Mouse (Mus musculus) heart, adult 2 months (tissue): ENCODE data around the gene Mas1. TPM values are rescaled to one million over a fixed set of nuclear protein-coding genes. Genes with fewer than 3 reads are reported as not detected.

Source experiments
- DNase-seq, 2 experiments: peaks; one replicate each; pipeline ENCODE4 v3.0.0; 2021
- H3K27ac ChIP-seq: fragments of 200-600 bp; 2 replicates; pipeline ENCODE4 v1.8.1; 2022
- H3K27me3 ChIP-seq: fragments of 200-500 bp; 2 replicates; pipeline ENCODE4 v1.6.1; 2012; ENCODE audit warnings: mild to moderate bottlenecking, low read length, inconsistent platforms, mixed read lengths; ENCODE audit not compliant: control insufficient read depth, insufficient read depth
- H3K36me3 ChIP-seq: fragments of 200-500 bp; 2 replicates; pipeline ENCODE4 v1.6.1; 2012; ENCODE audit warnings: low read length, inconsistent platforms; ENCODE audit not compliant: control insufficient read depth, insufficient read depth
- H3K4me1 ChIP-seq: fragments of 200-500 bp; 2 replicates; pipeline ENCODE4 v1.6.1; 2011; ENCODE audit warnings: low read length; ENCODE audit not compliant: control insufficient read depth, insufficient read depth
- H3K4me3 ChIP-seq: fragments of 200-600 bp; 2 replicates; pipeline ENCODE4 v1.8.1; 2022
- H3K79me2 ChIP-seq: fragments of 200-500 bp; replicated peaks from 2 replicates; pipeline ENCODE4 v1.6.1; 2012; ENCODE audit warnings: mild to moderate bottlenecking, inconsistent platforms, low read length, moderate library complexity, mixed read lengths; ENCODE audit not compliant: control insufficient read depth, insufficient read depth
- H3K9ac ChIP-seq: fragments of 200-500 bp; 2 replicates; pipeline ENCODE4 v1.6.1; 2012; ENCODE audit warnings: low read depth, mild to moderate bottlenecking, control low read depth, inconsistent platforms, low read length, mixed read lengths
- CTCF ChIP-seq: fragments of 200-600 bp; IDR thresholded peaks from 2 replicates; pipeline ENCODE4 v1.8.1; 2022; ENCODE audit warnings: antibody characterized with exemption, mild to moderate bottlenecking, moderate library complexity
- EP300 ChIP-seq: fragments of 200-500 bp; IDR thresholded peaks from 2 replicates; pipeline ENCODE4 v1.6.1; 2011; ENCODE audit warnings: low read depth, low read length, control low read depth; ENCODE audit not compliant: insufficient read depth
- POLR2A ChIP-seq: fragments of 200-500 bp; IDR thresholded peaks from 2 replicates; pipeline ENCODE4 v1.6.1; 2011; ENCODE audit warnings: mild to moderate bottlenecking, low read depth, low read length, control low read depth; ENCODE audit not compliant: insufficient read depth
- WGBS: fragments of 180-500 bp; shearing (Covaris S2); methylation state at CpG from one replicate; pipeline ENCODE4 v1.1.7; 2018; 5-methylcytosine and 5-hydroxymethylcytosine counted together
- intact Hi-C: fragments of 180-260 bp; cut with DNase I; formaldehyde crosslinking; loops from one replicate; pipeline ENCODE4 v1.15.1; 2025
- polyA plus RNA-seq: library from polyadenylated mRNA; depleted of rRNA; stranded (reverse); fragments of >200 nt; gene quantifications from 2 replicates; pipeline ENCODE4 v1.2.3, GENCODE M21; 2012
- total RNA-seq, 2 experiments: library from RNA; stranded (reverse); gene quantifications; 2 replicates each; pipeline ENCODE4 v1.2.3; 2021

Mas1 gene
- total and polyA plus RNA-seq, 3 experiments: 0.68 to 1.6 (median 1.0) TPM

DNA sequence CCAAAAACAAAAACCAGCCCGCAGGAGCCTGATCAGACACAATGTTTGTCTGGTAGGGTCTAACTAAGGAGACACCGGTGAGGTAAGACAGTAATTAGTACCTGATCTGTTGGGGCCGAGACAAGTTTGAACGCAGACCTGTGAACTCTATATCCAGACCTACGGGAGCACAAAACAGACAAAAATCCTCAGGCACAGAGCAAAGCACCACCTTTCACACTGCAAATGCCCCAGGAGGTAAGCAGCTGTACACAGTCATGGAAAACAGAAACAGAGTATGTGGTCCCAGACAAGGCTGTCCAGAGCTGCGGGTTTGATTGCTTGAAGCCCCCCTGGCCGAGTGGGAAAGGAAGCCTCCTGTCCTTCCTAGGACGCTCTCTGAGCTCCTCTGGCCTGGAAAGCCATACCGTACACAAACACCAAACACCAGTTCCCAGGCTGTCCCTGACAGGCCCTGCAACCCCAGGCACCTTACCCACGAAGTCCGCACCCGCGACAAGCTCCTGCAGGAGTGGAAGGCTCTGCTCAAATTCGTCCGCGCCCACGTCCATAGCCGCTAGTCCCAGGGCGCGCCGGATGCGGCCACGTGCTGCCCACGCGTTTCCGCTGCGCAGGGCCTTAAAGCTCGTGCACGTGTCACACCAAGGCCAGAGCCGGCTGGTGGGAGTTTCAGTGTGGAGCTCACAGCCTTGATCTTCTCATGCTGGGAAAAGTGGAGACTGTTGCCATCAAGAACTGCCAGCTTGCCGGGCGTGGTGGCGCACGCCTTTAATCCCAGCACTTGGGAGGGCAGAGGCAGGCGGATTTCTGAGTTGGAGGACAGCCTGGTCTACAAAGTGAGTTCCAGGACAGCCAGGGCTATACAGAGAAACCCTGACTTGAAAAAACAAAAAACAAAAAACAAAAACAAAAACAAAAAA, 41.7 kb upstream of the Mas1 start, which contains the start of gene Pnldc1:
Gene Pnldc1 (minus strand): TSS at position 870 of the 920 bp plus-strand sequence.
- H3K79me2 ChIP-seq: no peaks in the 10 kb centered on the region
- intact Hi-C loops: no loop called here
- no peaks in the 10 kb centered on the region for H3K27me3 ChIP-seq
- no peak within 1 kb of the TSS for H3K4me3 ChIP-seq
- TF ChIP-seq CTCF: no peak
- no peak for TF ChIP-seq POLR2A
- TF ChIP-seq EP300: no peak
- H3K27ac ChIP-seq: no peak within 1 kb of the TSS
- no peak for DNase-seq
- H3K9ac ChIP-seq: no peak within 1 kb of the TSS
- 73% methylated on average over 35 of the region's 35 CpGs for WGBS
- H3K4me1 ChIP-seq: no peaks in the 10 kb centered on the region
- H3K36me3 ChIP-seq: no peaks in the 10 kb centered on the region

DNA sequence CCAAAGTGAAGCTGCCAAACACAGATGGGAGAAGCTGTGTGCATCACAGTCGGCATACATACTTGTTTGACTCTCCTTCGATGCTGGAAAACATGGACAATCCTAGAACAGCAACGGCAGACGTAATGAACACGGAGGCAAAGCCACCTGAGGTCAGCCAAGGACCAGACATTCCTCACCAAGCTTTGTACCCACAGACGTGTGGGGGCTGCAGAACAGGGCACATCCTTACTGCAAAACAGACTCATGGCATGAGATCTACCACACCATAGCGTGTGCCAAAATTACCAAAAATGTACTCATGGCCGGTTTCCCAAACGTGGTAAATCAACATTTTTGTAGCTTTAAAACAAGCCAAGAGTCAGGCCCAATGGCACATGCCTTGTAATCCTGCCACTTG, 38.5 kb upstream of the Mas1 start:
- Histone ChIP-seq H3K79me2 (no peaks in the 10 kb centered on the region), H3K27ac (no peak overlapping the region), H3K4me1 (no peaks in the 10 kb centered on the region), H3K9ac (no peak overlapping the region), H3K27me3 (no peaks in the 10 kb centered on the region), H3K4me3 (no peak overlapping the region), H3K36me3 (no peaks in the 10 kb centered on the region)
- intact Hi-C loops: no loop called here
- DNase-seq: no peak
- TF ChIP-seq CTCF (no peak), EP300 (no peak), POLR2A (no peak)
- WGBS: 88% methylated on average over 9 of the region's 9 CpGs

DNA sequence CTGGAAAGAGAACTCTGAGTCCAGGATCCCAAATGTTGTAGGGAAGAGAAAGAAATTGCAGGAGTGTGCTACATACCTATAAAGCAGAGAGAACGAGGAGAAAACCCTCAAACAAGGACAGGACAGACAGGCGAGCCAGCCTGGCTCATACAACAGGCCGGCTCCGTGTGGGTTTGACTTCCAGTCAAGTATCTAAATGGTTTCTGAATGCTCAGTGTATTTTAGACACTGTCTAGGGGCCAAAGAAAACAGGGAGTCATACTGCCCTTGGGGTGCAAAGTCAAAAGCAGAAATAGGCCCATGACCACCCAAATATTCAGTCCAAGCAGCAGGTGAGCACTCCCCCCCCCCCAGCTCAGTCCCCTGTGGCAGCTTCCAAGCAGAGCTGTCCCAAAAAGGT, 37.9 kb upstream of the Mas1 start:
- Histone ChIP-seq H3K27ac (no peak overlapping the region), H3K79me2 (no peaks in the 10 kb centered on the region), H3K9ac (no peak overlapping the region), H3K4me3 (no peak overlapping the region), H3K27me3 (no peaks in the 10 kb centered on the region), H3K36me3 (no peaks in the 10 kb centered on the region), H3K4me1 (no peaks in the 10 kb centered on the region)
- TF ChIP-seq CTCF: no peak
- no peak for TF ChIP-seq POLR2A
- no peak for TF ChIP-seq EP300
- 83% methylated on average over 4 of the region's 4 CpGs for WGBS
- intact Hi-C loops: no loop called here
- DNase-seq: no peak

DNA sequence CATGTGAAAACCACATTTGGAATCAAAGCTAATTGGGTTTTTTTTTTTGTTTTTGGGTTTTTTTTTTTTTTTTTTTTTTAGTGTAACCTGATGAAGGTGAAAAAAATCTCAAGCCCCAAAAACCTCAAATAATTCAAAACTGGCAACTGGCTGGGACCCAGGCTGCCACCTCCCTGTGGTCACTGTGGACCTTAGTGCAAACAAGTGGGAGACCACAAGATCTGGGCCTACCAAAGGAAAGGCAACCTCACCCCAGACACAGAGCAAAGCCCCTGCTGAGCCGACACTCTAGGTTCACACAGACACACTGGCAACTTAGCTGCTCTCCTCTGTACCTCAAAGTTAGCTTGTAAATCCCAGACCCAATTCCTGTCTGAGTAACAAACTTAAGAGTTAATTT, 36.4 kb upstream of the Mas1 start:
- intact Hi-C loops: no loop called here
- Histone ChIP-seq H3K4me1 (no peaks in the 10 kb centered on the region), H3K79me2 (no peaks in the 10 kb centered on the region), H3K27me3 (no peaks in the 10 kb centered on the region), H3K4me3 (no peak overlapping the region), H3K9ac (no peak overlapping the region), H3K27ac (no peak overlapping the region), H3K36me3 (no peaks in the 10 kb centered on the region)
- TF ChIP-seq EP300: no peak
- TF ChIP-seq POLR2A: no peak
- no peak for TF ChIP-seq CTCF
- no peak for DNase-seq
- 84% methylated on average over 1 of the region's 1 CpGs for WGBS

DNA sequence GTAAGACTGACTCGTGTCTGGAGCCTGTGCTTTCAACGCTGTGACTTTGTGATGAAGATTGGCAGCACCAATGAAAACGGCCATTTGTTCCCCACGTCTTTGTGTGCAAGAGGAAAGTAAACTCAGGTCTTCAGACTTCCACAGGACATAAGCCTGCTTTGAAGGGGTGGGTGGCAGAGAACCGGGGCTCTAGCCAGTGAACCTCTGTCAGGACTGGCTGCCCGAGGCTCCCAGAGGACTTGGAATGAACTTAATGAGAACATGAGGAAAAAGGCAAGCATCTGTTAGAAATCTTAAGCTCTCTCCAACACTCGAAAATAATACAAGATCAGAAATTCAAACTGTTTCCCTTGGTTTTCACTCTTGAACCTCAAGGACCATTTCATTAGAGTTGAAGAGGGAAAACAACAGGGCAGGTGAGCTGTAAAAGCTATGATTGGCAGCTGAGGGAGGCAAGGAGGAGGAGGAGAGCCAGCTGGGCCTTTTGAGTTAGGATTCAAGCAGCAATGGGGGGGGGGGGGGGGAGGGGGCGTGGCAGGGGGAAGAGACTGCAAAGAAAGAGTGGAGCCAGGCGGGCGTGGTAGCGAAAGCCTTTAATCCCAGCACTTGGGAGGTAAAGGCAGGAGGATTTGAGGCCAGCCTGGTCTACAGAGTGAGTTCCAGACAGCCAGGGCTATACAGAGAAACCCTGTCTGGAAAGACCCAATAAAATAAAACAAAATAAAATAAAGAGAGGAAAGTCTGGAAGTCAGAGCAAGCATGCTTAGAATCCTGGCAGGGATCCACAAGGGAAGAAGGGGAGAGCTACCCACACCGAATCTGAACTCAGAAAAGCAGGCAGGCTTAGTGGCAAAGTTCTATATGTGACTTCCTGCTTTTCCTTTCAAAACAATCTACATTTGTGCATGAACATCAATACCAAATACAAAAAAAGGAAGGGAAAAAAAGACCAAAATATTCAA, 35.7 kb upstream of the Mas1 start:
- Histone ChIP-seq H3K27ac (no peak overlapping the region), H3K27me3 (no peaks in the 10 kb centered on the region), H3K9ac (no peak overlapping the region), H3K79me2 (no peaks in the 10 kb centered on the region), H3K4me1 (no peaks in the 10 kb centered on the region), H3K36me3 (no peaks in the 10 kb centered on the region), H3K4me3 (no peak overlapping the region)
- DNase-seq: no peak
- WGBS: 70% methylated on average over 11 of the region's 12 CpGs
- TF ChIP-seq POLR2A: no peak
- no peak for TF ChIP-seq EP300
- no peak for TF ChIP-seq CTCF
- intact Hi-C loops: no loop called here
